Mouse (Mus musculus) heart, adult 2 months (tissue): ENCODE measurements at regions not wholly inside any gene's neighbourhood (a gene's known extent, or its start where the extent isn't known, plus 50 kb on each side); places are given as distances from the start of the nearest gene placed in this dataset.
A peak's percentile ranks its signal among the peaks of the same experiment; 100 is the strongest.

Experiments used
- DNase-seq, 2 experiments: peaks; one replicate each; pipeline ENCODE4 v3.0.0; 2021
- H3K27ac ChIP-seq: fragments of 200-600 bp; 2 replicates; pipeline ENCODE4 v1.8.1; 2022
- H3K27me3 ChIP-seq: fragments of 200-500 bp; 2 replicates; pipeline ENCODE4 v1.6.1; 2012; ENCODE audit warnings: mild to moderate bottlenecking, low read length, inconsistent platforms, mixed read lengths; ENCODE audit not compliant: control insufficient read depth, insufficient read depth
- H3K36me3 ChIP-seq: fragments of 200-500 bp; 2 replicates; pipeline ENCODE4 v1.6.1; 2012; ENCODE audit warnings: low read length, inconsistent platforms; ENCODE audit not compliant: control insufficient read depth, insufficient read depth
- H3K4me1 ChIP-seq: fragments of 200-500 bp; 2 replicates; pipeline ENCODE4 v1.6.1; 2011; ENCODE audit warnings: low read length; ENCODE audit not compliant: control insufficient read depth, insufficient read depth
- H3K4me3 ChIP-seq: fragments of 200-600 bp; 2 replicates; pipeline ENCODE4 v1.8.1; 2022
- H3K79me2 ChIP-seq: fragments of 200-500 bp; replicated peaks from 2 replicates; pipeline ENCODE4 v1.6.1; 2012; ENCODE audit warnings: mild to moderate bottlenecking, inconsistent platforms, low read length, moderate library complexity, mixed read lengths; ENCODE audit not compliant: control insufficient read depth, insufficient read depth
- H3K9ac ChIP-seq: fragments of 200-500 bp; 2 replicates; pipeline ENCODE4 v1.6.1; 2012; ENCODE audit warnings: low read depth, mild to moderate bottlenecking, control low read depth, inconsistent platforms, low read length, mixed read lengths
- CTCF ChIP-seq: fragments of 200-600 bp; IDR thresholded peaks from 2 replicates; pipeline ENCODE4 v1.8.1; 2022; ENCODE audit warnings: antibody characterized with exemption, mild to moderate bottlenecking, moderate library complexity
- EP300 ChIP-seq: fragments of 200-500 bp; IDR thresholded peaks from 2 replicates; pipeline ENCODE4 v1.6.1; 2011; ENCODE audit warnings: low read depth, low read length, control low read depth; ENCODE audit not compliant: insufficient read depth
- POLR2A ChIP-seq: fragments of 200-500 bp; IDR thresholded peaks from 2 replicates; pipeline ENCODE4 v1.6.1; 2011; ENCODE audit warnings: mild to moderate bottlenecking, low read depth, low read length, control low read depth; ENCODE audit not compliant: insufficient read depth
- WGBS: fragments of 180-500 bp; shearing (Covaris S2); methylation state at CpG from one replicate; pipeline ENCODE4 v1.1.7; 2018; 5-methylcytosine and 5-hydroxymethylcytosine counted together
- intact Hi-C: fragments of 180-260 bp; cut with DNase I; formaldehyde crosslinking; loops from one replicate; pipeline ENCODE4 v1.15.1; 2025

DNA sequence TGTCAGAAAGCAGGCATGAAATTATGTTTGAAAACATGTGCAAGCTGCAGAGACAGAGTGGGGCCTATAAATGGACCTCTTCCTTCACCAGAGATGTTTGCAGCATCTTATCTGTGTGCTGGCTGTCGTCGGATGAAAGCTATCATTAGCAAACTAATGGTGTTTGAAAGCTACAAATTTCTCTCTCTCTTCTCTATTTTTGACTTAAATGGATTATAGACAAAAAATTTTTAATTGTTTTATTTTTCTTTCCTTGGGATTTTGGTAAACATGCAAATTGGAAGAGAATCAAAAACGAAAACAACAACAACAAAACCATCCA, 236.9 kb upstream of the Npvf start:
- intact Hi-C loops = no loop called here
- TF ChIP-seq POLR2A = no peak
- no peak for TF ChIP-seq CTCF
- WGBS = 38% methylated on average over 3 of the region's 3 CpGs
- H3K27ac ChIP-seq = no peak overlapping the region
- no peaks in the 10 kb centered on the region for H3K36me3 ChIP-seq
- DNase-seq = no peak
- H3K4me1 ChIP-seq = no peaks in the 10 kb centered on the region
- no peaks in the 10 kb centered on the region for H3K27me3 ChIP-seq
- H3K79me2 ChIP-seq = no peaks in the 10 kb centered on the region
- H3K9ac ChIP-seq = no peak overlapping the region
- H3K4me3 ChIP-seq = no peak overlapping the region

DNA sequence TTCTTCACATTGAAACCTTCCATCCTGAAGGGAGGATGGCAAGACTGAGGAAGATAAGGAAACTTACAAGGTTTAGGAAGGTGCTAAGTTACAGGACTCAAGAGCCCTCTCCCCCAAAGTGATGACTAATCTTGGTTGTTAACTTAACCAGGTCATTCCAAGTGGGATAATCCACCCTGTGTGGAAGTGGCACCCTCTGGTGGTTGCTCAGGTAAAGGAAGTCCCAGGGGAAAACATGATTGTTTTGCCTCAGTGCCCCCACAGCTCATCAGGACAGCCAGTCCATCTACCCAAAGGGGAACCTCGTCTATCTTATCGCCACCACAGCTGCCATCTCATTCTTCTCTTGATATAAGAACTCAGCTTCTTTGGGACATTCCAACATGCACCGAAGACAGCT, 244.6 kb upstream of the Npvf start:
- 84% methylated on average over 3 of the region's 3 CpGs for WGBS
- TF ChIP-seq POLR2A (no peak), CTCF (peak; percentile 48)

DNA sequence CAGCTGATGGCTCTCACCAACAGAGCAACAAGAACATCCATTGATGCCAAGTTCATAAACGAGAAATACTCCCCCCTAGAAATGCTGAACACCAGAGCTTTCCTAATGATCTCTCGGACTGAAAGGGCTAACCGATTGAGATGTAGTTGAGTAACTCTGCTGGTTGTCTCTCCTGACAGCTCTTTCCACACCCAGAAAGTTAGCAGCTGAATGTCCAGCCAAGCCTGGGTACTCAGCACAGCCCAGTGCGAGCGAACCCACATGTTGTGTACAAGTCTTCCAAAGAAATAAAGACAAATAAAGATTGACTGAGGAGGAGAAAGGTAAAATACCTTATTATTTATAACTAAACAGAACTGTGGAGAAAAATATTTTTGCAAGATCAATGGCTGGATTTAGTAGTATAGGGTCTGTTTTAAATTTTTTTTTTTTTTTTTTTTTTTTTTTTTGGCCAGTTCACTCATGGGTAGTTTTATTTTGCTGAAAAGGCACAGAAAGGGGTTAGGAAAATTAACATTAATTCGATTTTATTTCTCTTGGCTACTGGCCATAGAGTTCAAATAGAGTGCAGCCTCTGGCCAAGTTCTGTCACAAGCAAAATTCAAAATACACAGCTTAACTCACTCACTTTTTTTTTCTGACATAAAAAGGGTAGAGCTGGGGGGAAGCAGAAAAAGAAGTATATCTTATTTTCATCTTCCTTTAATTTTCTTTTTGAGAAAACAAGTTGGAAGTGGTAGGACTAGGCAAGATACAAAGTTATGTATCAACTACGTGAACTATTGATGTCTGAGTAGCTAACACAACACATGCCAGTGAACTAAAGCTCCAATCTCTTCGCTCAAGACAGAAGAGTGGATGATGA, 261.2 kb upstream of the Npvf start:
- no peaks in the 10 kb centered on the region for H3K79me2 ChIP-seq
- 71% methylated on average over 8 of the region's 8 CpGs for WGBS
- H3K27me3 ChIP-seq = no peaks in the 10 kb centered on the region; the same call in 1 of the 2 replicates
- DNase-seq = no peak
- H3K4me1 ChIP-seq = no peaks in the 10 kb centered on the region
- H3K36me3 ChIP-seq = no peaks in the 10 kb centered on the region
- TF ChIP-seq EP300 = no peak
- TF ChIP-seq CTCF = no peak
- no peak for TF ChIP-seq POLR2A
- H3K9ac ChIP-seq = no peak overlapping the region
- no peak overlapping the region for H3K27ac ChIP-seq
- no peak overlapping the region for H3K4me3 ChIP-seq
- intact Hi-C loops = no loop called here

More for the DNA sequence above, 244.6 kb upstream of the Npvf start:
- Histone ChIP-seq H3K36me3 (no peaks in the 10 kb centered on the region), H3K27ac (no peak overlapping the region), H3K4me3 (no peak overlapping the region), H3K79me2 (no peaks in the 10 kb centered on the region), H3K9ac (no peak overlapping the region), H3K27me3 (no peaks in the 10 kb centered on the region), H3K4me1 (no peaks in the 10 kb centered on the region)
- no peak for DNase-seq
- intact Hi-C loops = no loop called here

DNA sequence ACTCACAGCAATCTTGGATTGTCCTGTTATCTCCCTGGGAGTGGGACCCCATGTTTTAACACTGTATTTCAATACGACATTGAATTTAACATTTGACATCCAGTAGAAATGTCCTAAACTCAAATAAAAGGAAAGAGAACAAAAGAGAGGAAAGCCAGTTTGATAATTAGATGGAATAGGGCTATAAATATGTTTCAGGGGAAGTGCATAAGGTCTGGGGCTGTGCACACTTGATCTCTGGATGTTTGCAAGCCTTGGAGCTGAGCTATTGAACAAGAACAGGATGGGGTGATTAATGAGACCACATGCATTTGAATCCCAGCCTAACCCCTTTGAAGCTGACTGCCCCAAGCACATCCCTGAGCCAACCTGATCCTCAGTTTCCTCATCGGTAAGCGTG, 264.0 kb upstream of the Npvf start:
- Histone ChIP-seq H3K9ac (no peak overlapping the region), H3K4me1 (no peaks in the 10 kb centered on the region), H3K27ac (no peak overlapping the region), H3K27me3 (no peaks in the 10 kb centered on the region; the same call in 1 of the 2 replicates), H3K4me3 (no peak overlapping the region), H3K79me2 (no peaks in the 10 kb centered on the region), H3K36me3 (no peaks in the 10 kb centered on the region)
- TF ChIP-seq EP300 (no peak), CTCF (no peak), POLR2A (no peak)
- 61% methylated on average over 3 of the region's 3 CpGs for WGBS
- intact Hi-C loops = no loop called here
- DNase-seq = no peak

DNA sequence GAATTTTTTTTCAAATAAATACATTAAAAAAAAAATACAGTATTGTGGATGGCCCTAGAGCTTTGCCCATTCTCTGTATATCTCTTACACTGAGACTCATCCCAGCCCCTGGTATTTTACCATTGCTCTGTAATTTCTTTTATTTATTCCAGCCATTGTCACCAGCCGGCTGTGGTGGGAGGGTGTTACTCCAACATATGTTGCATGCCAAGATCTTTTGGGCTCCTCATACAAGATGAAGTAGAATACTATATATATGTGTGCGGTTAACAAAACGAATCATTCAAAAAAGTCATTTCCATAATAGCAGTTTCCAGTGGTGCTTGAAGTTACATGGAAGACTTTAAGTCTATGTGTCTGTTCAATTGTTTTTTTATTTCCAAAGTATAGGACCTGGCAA, 268.0 kb upstream of the Npvf start:
- H3K79me2 ChIP-seq = no peaks in the 10 kb centered on the region
- TF ChIP-seq POLR2A = no peak
- no peak for TF ChIP-seq EP300
- TF ChIP-seq CTCF = no peak
- H3K4me1 ChIP-seq = no peaks in the 10 kb centered on the region
- no peaks in the 10 kb centered on the region for H3K36me3 ChIP-seq
- H3K27me3 ChIP-seq = peaks cover 2% of the 10 kb centered on the region; the same call in 1 of the 2 replicates
- H3K27ac ChIP-seq = no peak overlapping the region
- WGBS = 92% methylated on average over 3 of the region's 3 CpGs
- intact Hi-C loops = no loop called here
- H3K9ac ChIP-seq = no peak overlapping the region
- H3K4me3 ChIP-seq = no peak overlapping the region
- DNase-seq = no peak

DNA sequence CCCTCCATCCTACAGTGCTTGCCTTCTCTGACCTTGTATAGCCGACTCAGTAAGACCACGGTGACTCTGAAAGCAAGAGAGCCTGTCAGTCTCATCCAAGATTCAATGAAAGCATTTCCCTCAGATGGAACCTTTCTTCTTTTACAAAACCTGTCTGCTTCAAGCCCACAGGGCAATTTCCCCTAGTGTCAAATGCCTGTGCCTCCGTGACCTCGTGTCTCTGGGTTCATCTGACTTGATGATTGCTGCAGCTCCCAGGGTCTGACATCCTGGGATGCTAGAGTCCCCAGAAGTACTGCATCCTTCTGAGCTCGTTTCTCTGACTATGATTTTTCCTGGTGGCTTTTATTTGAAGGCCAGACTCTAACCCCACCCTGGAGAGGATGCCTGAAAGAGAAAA, 270.3 kb upstream of the Npvf start:
- TF ChIP-seq EP300 = no peak
- no peak for TF ChIP-seq POLR2A
- no peak for TF ChIP-seq CTCF
- H3K4me3 ChIP-seq = no peak overlapping the region
- intact Hi-C loops = no loop called here
- no peaks in the 10 kb centered on the region for H3K36me3 ChIP-seq
- 64% methylated on average over 5 of the region's 5 CpGs for WGBS
- H3K27me3 ChIP-seq = peaks cover 2% of the 10 kb centered on the region; the same call in 1 of the 2 replicates
- no peaks in the 10 kb centered on the region for H3K4me1 ChIP-seq
- no peak for DNase-seq
- H3K9ac ChIP-seq = no peak overlapping the region
- no peak overlapping the region for H3K27ac ChIP-seq
- H3K79me2 ChIP-seq = no peaks in the 10 kb centered on the region
